Mouse (Mus musculus) liver, adult 2 months (tissue): Measurements from ENCODE around the gene Fanca.
A peak's percentile ranks its signal among the peaks of the same experiment; 100 is the strongest.

ENCODE experiments used
- CTCF ChIP-seq: fragments of 200-500 bp; IDR thresholded peaks from 2 replicates; pipeline ENCODE4 v1.5.1; 2011; ENCODE audit warnings: low read depth, low read length, control low read depth
- POLR2A ChIP-seq: fragments of 200-500 bp; IDR thresholded peaks from 2 replicates; pipeline ENCODE4 v1.6.1; 2011; ENCODE audit warnings: low read length, control low read depth; ENCODE audit not compliant: insufficient read depth; ENCODE audit errors: extremely low read depth

DNA sequence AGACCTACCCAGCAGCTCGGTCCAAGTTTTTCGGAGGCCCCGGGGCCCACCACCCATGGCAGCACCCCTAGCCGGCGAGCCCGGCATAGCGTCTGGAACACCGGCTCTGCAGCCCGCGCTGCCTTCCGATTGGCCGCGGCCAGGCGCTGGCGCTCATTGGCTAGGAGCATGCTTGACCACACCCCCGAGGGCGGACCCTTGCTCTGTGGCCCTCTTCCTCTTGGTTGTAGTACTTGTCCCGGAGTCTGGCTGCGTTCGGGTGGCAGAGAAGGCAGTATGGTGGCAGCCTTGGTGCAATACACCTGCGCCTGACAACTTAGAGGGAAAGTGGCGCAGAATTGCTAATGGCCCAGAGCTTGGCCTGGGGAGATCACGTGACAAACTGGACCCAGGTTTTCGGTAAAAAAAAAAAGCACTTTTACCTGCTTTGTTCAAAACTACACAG is at the start of gene Fanca:
- TF ChIP-seq CTCF (peak; percentile 37), POLR2A (peak; percentile 87)
